Mouse (Mus musculus) G1E (cell line): Measurements from ENCODE around the gene Pik3r2. TPM values are rescaled to one million over a fixed set of nuclear protein-coding genes. Genes with fewer than 3 reads are reported as not detected.

Experiments
- ATAC-seq: 2 replicates; pipeline ENCODE4 v1.8.0; 2016; ENCODE audit warnings: mild to moderate bottlenecking; ENCODE audit not compliant: insufficient number of reproducible peaks, poor library complexity, low FRiP score, severe bottlenecking; ENCODE audit errors: extremely low read depth
- DNase-seq: peaks from one replicate; pipeline ENCODE4 v3.0.0; 2012; ENCODE audit warnings: low spot score
- H3K27me3 ChIP-seq: 2 replicates; pipeline ENCODE4 v1.6.1; 2012; ENCODE audit warnings: mild to moderate bottlenecking, low read length, inconsistent platforms; ENCODE audit not compliant: insufficient read depth
- H3K36me3 ChIP-seq: replicated peaks from 2 replicates; pipeline ENCODE3; 2012; ENCODE audit warnings: mild to moderate bottlenecking, inconsistent platforms
- H3K4me1 ChIP-seq: 2 replicates; pipeline ENCODE4 v1.6.1; 2012; ENCODE audit warnings: low read depth, low read length, inconsistent platforms, mixed read lengths; ENCODE audit not compliant: insufficient read depth
- H3K4me3 ChIP-seq: 2 replicates; pipeline ENCODE4 v1.5.1; 2012; ENCODE audit warnings: low read depth, mild to moderate bottlenecking, inconsistent platforms, low read length, moderate library complexity, mixed read lengths
- H3K9me3 ChIP-seq: replicated peaks from 2 replicates; pipeline ENCODE4 v1.6.1; 2012; ENCODE audit warnings: inconsistent platforms
- CTCF ChIP-seq: IDR thresholded peaks from 2 replicates; pipeline ENCODE4 v1.5.1; 2012; ENCODE audit warnings: low read depth, low read length, inconsistent platforms, mixed read lengths
- GATA1 ChIP-seq: IDR thresholded peaks from 2 replicates; pipeline ENCODE4 v1.6.1; 2012; ENCODE audit warnings: borderline replicate concordance, low read length, inconsistent platforms, mixed read lengths
- GATA2 ChIP-seq: IDR thresholded peaks from 2 replicates; pipeline ENCODE4 v1.6.1; 2012; ENCODE audit warnings: low read depth, low read length, inconsistent platforms, borderline replicate concordance
- POLR2AphosphoS5 ChIP-seq: IDR thresholded peaks from 2 replicates; pipeline ENCODE4 v1.6.1; 2012; ENCODE audit warnings: low read depth, low read length, inconsistent platforms; ENCODE audit not compliant: insufficient replicate concordance
- TAL1 ChIP-seq: conservative IDR thresholded peaks from 2 replicates; pipeline ENCODE4 v1.6.1; 2012; ENCODE audit warnings: low read depth, low read length, inconsistent platforms, mixed read lengths
- polyA plus RNA-seq: library from polyadenylated mRNA; stranded (reverse); fragments of >175 nt; gene quantifications from 2 replicates; pipeline ENCODE4 v1.2.3, GENCODE M21; 2012
- total RNA-seq, 2 experiments: library from RNA; stranded (forward) in 1 of 2; stranded (reverse) in 1 of 2; fragments of 200-1000 nt in 1 of 2; fragments of >200 nt in 1 of 2; fragmentation: Nextera tagmentation in 1 of 2; gene quantifications; 2 replicates each; pipeline ENCODE4 v1.2.3; 2014 to 2017

Pik3r2 gene
- total and polyA plus RNA-seq, 3 experiments = 7.1 to 55.0 (median 13.3) TPM

DNA sequence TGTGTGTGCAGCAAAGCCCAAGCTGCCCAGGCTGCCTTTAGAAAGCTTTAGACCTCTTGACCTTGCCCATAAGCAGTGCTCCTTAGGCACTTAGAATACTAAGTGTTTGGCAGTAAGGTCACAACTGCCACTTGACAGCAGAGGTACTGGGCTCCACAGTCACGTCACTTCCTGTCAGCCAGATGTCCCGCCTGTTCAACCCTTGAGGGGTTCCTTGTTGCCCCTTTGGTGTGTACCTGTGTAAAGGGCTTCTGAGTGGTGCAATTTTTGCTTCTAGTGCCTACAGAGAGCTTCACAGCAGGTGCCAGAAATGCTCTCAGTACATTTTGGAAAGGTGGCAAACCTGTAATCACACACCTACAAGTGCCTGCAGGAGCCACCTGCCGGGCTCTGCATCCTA is 38.3 kb downstream of the Pik3r2 start:
- H3K4me1 ChIP-seq = no peaks in the 10 kb centered on the region; the same call in 1 of the 2 replicates
- TF ChIP-seq GATA1 = no peak
- TF ChIP-seq POLR2AphosphoS5 = no peak
- TF ChIP-seq TAL1 = no peak
- no peak for TF ChIP-seq GATA2
- TF ChIP-seq CTCF = no peak

DNA sequence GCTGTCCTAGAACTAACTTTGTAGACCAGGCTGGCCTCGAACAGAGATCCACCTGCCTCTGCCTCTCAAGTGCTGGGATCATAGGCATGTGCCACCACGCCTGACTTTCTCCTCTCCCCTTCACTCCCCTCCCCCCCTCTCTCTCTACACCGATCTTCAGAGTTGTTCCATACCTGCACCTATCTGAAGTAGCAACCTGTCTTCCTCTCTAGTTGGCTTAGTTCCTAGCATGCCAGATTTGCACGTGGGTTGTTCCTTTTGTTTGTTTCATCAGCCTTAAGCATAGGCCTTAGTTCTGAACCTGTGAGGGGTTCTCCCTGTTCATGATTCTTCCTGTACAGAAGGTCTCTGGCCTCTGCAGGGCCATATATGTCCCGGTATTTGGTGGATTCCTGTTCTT is 38.8 kb downstream of the Pik3r2 start:
- H3K27me3 ChIP-seq = peaks cover 42% of the 10 kb centered on the region
- no peak for DNase-seq

More for the DNA sequence above, 38.3 kb downstream of the Pik3r2 start:
- ATAC-seq (no peak), DNase-seq (no peak)
- H3K36me3 ChIP-seq = no peaks in the 10 kb centered on the region
- H3K27me3 ChIP-seq = peaks cover 42% of the 10 kb centered on the region
- no peaks in the 10 kb centered on the region for H3K9me3 ChIP-seq
- H3K4me3 ChIP-seq = no peak overlapping the region

DNA sequence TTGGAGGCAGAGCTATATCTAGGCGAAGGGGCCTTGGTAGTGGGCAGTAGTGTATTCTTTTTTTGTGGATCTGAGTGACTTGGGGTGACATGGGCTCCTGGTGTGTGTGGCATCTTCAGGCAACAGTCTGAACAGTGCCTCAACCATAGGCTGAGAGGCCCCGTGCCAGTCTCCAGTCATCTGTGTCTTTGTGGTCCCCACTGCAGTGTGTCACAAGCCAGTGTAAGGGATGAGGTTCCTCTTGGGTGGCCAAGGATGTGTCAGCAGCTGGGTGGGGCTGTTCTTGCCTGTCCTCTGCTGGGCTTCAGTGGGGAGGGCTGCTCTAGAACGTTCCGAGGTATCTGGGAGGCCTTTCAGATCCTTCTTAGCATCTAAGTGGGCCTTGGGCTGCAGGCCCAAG is 45.6 kb downstream of the Pik3r2 start:
- no peak for TF ChIP-seq TAL1
- TF ChIP-seq POLR2AphosphoS5 = no peak
- no peak for TF ChIP-seq GATA2
- no peak for TF ChIP-seq GATA1
- no peak for TF ChIP-seq CTCF
- DNase-seq (no peak), ATAC-seq (no peak)
- peaks cover 14% of the 10 kb centered on the region for H3K4me1 ChIP-seq
- no peaks in the 10 kb centered on the region for H3K36me3 ChIP-seq
- no peaks in the 10 kb centered on the region for H3K9me3 ChIP-seq
- no peak overlapping the region for H3K4me3 ChIP-seq
- H3K27me3 ChIP-seq = peaks cover 58% of the 10 kb centered on the region

More for the DNA sequence above, 38.8 kb downstream of the Pik3r2 start:
- no peak for ATAC-seq
- H3K36me3 ChIP-seq = no peaks in the 10 kb centered on the region
- no peak overlapping the region for H3K4me3 ChIP-seq
- H3K9me3 ChIP-seq = no peaks in the 10 kb centered on the region
- TF ChIP-seq CTCF = no peak
- TF ChIP-seq GATA1 = no peak
- no peak for TF ChIP-seq POLR2AphosphoS5
- no peak for TF ChIP-seq GATA2
- TF ChIP-seq TAL1 = no peak
- H3K4me1 ChIP-seq = no peaks in the 10 kb centered on the region; the same call in 1 of the 2 replicates

DNA sequence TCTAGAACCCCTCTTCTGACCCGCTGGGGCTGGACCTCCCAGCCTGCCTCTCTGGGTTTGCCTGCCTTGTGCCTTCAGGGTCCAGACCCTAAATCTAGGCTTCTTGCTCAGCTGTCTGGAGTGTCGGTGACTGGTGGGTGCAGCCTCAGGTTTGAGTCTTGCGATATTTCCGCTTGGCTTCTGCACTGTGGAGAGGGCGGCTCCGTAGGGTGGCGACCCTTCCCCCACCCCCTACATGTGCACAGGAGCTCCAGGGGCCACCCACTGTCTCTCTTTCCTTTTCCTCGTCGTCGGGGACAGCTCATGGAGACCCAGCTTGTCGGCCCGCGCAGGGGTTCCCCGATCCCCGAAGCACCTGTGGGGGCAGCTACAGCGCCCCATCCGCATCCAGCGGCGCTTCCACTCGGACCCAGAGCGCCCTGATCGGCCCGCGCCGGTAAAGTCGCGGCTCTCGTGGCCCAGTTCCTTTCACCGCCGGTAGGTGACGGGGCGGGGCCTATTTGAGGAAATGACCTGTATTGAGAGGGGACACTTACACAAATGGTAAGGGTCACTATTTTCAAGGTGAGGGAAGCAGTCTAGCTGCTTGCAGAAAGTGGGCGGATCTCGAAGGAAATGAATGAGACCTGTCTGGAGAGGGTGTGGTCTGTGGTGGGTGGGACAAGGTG is 46.6 kb downstream of the Pik3r2 start:
- Histone ChIP-seq H3K27me3 (peaks cover 59% of the 10 kb centered on the region), H3K4me3 (peak overlapping the region; percentile 55; the same call in 1 of the 2 replicates), H3K4me1 (peaks cover 14% of the 10 kb centered on the region), H3K9me3 (no peaks in the 10 kb centered on the region), H3K36me3 (no peaks in the 10 kb centered on the region)
- no peak for ATAC-seq
- no peak for TF ChIP-seq TAL1
- TF ChIP-seq GATA2 = no peak
- DNase-seq = no peak

DNA sequence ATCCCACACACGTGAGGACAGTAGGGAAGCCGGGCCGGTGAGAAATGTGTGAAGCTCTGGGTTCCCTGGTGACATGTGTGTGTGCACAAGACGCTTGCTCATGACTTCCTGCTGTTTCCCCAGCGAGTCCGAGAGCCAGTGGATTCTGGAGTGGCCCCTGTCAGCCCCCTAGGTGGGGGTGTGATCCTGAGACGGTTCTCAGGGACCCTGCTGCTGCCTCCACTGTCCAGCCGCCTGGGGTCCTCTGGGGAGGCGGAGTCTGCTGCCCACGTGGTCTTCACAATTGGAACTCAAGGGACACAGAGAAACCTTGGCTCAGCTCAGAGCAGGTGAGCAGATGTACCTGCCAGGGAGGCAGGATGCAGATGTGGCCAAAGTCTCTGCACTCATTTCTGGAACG is 49.8 kb downstream of the Pik3r2 start:
- no peak overlapping the region for H3K4me3 ChIP-seq
- H3K36me3 ChIP-seq = no peaks in the 10 kb centered on the region
- H3K4me1 ChIP-seq = peaks cover 19% of the 10 kb centered on the region
- no peaks in the 10 kb centered on the region for H3K9me3 ChIP-seq
- peaks cover 65% of the 10 kb centered on the region for H3K27me3 ChIP-seq
- TF ChIP-seq GATA2 = no peak
- TF ChIP-seq GATA1 = no peak
- no peak for TF ChIP-seq TAL1
- no peak for TF ChIP-seq CTCF
- TF ChIP-seq POLR2AphosphoS5 = no peak
- no peak for ATAC-seq
- DNase-seq = no peak

DNA sequence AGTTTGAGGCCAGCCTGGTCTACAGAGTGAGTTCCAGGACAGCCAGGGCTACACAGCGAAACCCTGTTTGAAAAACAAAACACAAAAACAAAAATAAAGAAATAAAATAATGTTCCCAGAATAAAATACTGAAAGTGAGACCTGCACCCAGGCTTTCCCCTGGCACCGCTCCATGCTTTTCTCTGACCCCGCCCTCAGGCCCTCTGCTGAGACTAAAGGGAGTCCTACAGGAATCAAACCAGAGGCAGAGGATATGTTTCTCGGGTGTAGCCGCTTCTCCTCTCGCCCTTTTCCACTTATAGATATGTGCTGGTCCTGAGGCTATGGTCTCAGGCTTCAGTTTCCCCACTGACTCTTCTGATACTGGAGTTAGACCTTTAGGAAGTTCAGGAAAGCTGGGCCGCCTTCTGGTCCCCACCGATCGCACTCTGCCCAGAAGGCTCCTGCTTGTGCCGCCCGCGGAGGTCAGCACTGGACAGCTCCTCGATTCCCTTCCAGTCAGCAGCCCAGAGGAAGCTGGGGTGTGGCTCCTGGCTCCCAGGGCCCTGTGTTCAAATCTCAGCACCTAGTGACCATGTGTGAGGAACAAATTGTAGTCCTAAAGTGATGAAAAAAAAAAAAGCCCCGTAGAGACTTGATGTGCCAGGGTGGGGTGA is 50.6 kb downstream of the Pik3r2 start:
- peaks cover 19% of the 10 kb centered on the region for H3K4me1 ChIP-seq
- H3K27me3 ChIP-seq = peaks cover 65% of the 10 kb centered on the region
- no peak for DNase-seq
- no peak overlapping the region for H3K4me3 ChIP-seq
- no peak for TF ChIP-seq GATA1
- no peak for TF ChIP-seq TAL1
- no peak for TF ChIP-seq POLR2AphosphoS5
- TF ChIP-seq CTCF = no peak
- TF ChIP-seq GATA2 = no peak
- H3K9me3 ChIP-seq = no peaks in the 10 kb centered on the region
- H3K36me3 ChIP-seq = no peaks in the 10 kb centered on the region
- no peak for ATAC-seq

DNA sequence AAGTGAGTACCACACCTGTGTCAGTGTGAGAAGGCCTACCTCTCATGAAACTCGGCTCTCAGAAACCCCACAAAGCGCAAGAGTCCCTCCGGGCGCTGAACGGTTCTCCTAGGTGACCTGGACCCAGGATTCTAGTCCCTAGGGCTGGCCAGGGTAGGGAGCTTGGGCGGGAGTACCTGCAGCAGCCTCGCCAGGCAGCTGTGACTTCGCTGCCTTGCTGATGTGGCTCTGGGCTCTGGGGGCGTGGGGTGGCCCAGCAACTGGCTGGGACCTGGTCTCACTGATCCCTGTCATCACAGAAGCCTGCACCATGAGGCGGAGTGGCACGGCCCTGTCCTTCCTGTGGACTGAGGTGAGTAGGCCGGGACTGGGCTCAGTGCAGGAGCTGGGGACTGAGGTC is 52.3 kb downstream of the Pik3r2 start:
- no peak for ATAC-seq
- TF ChIP-seq TAL1 = no peak
- Histone ChIP-seq H3K9me3 (no peaks in the 10 kb centered on the region), H3K36me3 (no peaks in the 10 kb centered on the region), H3K4me1 (peaks cover 15% of the 10 kb centered on the region), H3K27me3 (peaks cover 57% of the 10 kb centered on the region), H3K4me3 (no peak overlapping the region)
- DNase-seq = no peak
